Mouse (Mus musculus): ENCODE measurements around the gene Timm9.

- no peak for TF ChIP-seq POLR2A (IDR thresholded peaks at IDR 0.05; ENCODE audit: low read depth, low read length)
- TF ChIP-seq CTCF (IDR thresholded peaks at IDR 0.05; ENCODE audit: extremely low read depth, insufficient read depth, insufficient read length, insufficient replicate concordance), result no peak
These were observed 4.7 kb upstream of the Timm9 start for GRCm38 (mm10) chr12:71141189-71141588.
